Mouse (Mus musculus): ENCODE measurements at regions not wholly inside any gene's neighbourhood (a gene's known extent, or its start where the extent isn't known, plus 50 kb on each side); places are given as distances from the start of the nearest gene placed in this dataset.

DNA sequence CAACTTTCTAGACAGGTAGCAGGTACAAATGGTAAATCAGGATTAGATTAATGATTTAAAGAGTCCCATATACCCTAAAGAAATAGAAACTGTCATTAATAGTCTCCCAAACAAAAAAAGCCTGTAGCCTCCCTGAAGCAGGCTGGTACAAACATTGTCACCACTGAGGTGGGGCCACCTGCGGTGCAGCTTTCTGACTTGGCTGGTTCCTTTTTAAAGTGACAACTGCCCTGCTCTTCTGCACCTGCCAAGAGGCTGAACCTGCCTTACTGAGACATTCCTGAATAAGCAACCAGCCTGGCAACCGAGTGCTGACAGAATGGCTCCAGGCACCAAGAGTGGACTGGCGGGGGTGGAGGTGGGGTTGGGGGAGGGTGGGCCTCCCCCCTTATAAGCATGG, 687.0 kb upstream of the Vrk2 start:
- no peak for DNase-seq (ENCODE audit: low spot score in 2 of 2)

- peak; percentile 36 to 39 for DNase-seq (ENCODE audit: low spot score in 2 of 2)
Observed at GRCm38 (mm10) chr11:27264253-27264652, 670.5 kb upstream of the Vrk2 start.

DNA sequence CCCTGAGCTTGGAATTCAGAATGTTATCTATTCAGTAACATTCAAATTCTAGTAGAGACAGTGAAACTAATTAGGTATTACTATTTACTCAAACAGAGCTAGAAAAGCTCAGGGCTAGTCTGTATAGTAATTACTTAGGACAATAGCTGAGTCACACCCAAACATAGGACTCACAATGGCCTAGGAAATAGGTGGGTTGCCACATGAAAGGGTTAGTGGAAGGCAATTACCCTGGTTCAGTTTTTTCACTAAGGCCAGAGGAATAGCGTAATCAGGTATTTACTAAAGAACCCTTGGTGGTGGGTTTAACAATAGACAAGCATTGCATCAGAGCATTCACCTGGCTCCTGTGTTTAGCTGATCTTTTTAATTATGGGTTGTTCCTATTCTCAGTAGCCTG, 664.7 kb upstream of the Vrk2 start:
- no peak for DNase-seq (ENCODE audit: low spot score in 2 of 2)

DNA sequence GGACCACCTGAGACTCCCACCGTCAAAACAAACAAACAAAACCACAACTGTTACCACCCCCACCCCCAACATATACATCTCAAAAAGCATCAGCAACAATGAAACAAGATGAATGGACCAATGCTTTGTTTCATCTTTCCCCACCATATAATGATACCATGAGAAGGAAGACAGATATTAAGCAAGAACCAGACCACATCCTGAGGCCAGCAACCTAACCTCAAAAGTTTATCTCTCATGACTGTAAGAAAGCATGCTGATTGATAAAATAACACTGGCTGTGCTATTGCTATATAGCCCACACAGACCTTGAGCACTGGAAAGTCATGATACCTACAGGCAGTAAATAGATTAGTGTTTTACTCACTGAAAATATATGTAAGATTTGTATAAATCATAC, 642.1 kb upstream of the Vrk2 start:
- DNase-seq (ENCODE audit: low spot score in 2 of 2): no peak

- DNase-seq (ENCODE audit: low spot score in 2 of 2): no peak
Observed at GRCm38 (mm10) chr11:27226454-27226853, 632.7 kb upstream of the Vrk2 start.

DNA sequence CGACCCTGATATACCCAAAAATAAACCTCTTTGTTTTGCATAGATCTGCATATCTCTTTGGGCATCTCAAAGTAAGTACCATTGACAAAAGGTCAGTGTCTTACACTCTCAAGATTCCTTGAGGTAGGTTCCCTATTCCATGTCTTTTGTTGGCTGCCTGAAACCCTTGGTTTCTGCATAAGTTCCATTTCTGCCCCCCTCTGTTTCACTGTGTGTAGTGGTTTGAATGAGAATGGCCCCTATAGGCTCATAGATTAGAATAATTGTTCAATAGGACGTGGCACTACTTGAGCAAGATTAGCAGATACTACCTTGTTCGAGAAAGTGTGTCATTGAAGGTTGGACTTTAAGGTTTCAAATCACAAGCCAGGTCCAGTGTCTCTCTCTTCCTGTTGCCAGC, 628.6 kb upstream of the Vrk2 start:
- DNase-seq (ENCODE audit: low spot score in 2 of 2): no peak

DNA sequence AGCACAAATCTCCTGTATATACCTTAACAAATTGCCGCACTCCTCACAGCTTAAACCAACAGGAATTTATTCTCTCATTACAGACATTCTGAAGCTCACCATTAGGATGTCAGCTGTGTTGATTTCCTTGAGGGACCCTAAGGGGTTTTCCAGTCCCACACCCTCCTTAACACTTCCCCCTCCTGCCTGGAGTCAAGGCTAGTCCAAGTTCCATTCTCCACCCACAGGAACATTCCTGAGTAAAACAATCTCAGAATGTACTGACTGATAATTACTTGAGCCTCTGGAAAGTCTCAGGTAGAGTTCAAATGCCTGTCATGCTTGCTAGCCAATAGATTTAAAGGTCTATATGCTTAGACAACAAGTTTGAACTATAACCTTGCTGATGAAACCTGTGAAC, 628.2 kb upstream of the Vrk2 start:
- DNase-seq (ENCODE audit: low spot score in 2 of 2): no peak

DNA sequence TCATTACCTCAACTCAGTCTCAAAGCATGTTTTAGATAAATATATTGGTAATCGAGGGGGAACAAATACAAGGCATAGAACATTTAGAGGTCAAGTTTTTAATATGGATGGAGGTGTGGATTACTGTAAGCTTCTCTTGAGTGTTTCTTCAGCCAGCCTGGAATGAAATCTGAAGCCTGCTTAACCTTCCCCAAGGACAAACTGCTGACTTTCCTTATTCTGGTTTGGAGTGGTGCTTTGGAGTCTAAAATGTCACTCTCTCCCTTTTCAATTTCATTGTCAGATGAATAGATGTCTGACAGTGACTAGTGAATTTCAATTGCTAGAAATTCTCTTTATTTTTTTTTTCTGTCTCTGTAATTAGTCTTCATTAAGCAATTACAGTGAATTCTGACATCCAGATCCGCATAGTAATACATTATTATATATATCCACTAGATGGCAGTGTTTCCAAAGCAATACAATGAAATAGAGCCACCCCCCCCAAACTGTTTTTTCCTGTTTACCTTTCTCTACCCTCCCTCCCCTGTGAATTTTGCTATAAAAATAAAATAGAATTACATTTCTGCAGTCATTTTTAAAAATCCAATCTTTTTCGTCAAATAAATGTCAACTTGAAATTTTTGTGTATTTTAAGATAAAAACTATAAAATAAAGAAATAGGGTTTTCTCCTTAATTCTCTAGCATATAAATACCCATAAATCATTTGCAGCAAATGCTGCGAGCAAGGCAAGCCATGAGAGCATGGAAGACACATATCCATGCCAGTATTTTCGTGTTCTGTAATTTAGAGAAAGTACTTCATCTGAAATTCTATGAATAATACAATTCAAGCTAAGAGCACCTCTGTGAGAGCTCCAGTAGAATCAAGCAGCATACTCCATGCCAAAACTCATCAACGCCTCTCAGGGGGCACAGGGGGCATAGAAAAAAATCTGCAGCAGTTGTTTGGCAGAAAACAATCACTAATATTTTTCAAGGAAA, 626.2 kb upstream of the Vrk2 start:
- DNase-seq (ENCODE audit: low spot score in 2 of 2): peak in 1 of 2 experiments; percentile 31

- DNase-seq (ENCODE audit: low spot score in 2 of 2): no peak
Observed at GRCm38 (mm10) chr11:27215752-27216151, 622.0 kb upstream of the Vrk2 start.

DNA sequence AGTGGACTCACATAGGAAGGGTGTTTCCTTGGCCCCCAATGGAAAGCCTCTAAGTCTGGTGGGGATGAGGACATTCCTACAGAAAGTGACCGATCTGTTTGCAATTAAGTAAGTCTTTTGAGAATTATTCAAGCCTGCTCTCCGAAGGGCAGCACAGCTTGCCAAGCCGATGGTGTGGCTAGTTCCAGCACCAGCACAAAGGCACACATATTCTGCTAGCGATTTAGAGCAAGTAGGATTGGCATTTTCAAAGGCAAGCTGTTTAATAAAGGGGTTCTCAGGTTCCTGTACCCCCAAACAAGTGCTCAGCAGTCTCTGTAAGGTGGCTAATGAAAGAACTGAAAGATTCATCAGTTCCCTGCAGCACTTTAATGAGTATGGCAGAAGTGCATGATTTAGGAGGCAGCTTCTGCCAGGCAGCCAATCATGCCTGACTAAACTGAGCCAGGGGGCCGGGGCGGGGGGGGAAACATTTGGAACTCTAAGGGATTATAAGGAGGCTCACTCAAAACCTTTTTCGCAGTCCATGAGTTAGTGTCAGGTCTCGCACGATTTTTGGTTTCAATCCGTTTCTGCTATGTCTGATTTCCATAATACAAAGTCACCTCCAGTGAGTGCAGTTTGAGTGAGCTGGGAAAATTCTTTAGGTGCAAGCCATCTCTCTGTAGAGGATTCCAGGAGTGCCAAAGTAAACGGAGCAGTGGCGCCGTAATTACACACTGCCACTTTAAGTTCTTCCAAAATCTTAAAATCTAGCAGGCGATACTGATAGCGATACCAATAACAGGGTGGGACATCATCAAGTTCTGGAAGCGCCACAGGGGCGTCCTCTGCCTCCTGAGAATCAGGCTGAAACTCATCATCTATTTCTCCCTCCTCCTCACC, 609.8 kb upstream of the Vrk2 start:
- no peak for DNase-seq (ENCODE audit: low spot score in 2 of 2)

- DNase-seq (ENCODE audit: low spot score in 2 of 2): peak in 1 of 2 experiments; percentile 6
Observed at GRCm38 (mm10) chr11:27184035-27184434, 590.2 kb upstream of the Vrk2 start.

GRCm38 (mm10) chr11:27183422-27183821, 589.6 kb upstream of the Vrk2 start:
- DNase-seq (ENCODE audit: low spot score in 2 of 2): no peak

DNA sequence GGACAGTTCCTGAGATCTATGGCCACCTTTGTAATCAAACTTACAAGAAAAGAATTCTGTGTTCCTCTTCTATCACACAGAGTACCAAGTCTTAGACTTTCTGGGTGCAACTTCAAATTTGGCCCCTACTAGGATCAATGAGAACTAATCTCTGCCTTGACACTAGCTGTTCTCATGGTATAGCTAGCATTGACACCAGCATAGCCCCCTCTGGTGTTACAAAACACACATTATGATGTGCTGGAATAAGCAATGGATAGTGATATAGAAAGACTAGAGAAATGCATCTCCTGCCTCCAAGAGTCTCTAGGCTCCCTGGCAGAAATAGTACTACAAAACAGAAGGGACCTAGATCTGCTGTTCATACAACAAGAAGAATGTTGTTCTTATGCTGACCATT, 566.6 kb upstream of the Vrk2 start:
- DNase-seq (ENCODE audit: low spot score in 2 of 2): no peak
